Mouse (Mus musculus) large intestine, adult 2 months (tissue): ENCODE results near the gene Gm21887. TPM values are rescaled to one million over a fixed set of nuclear protein-coding genes. Genes with fewer than 3 reads are reported as not detected.
"Not testable (repeated sequence)": the region's sequence is repeated elsewhere in the genome, so short reads cannot be mapped to it uniquely, and the experiment has no call there.

Experiments
- DNase-seq: peaks from one replicate; pipeline ENCODE4 v3.0.0-alpha.2; 2012; ENCODE audit warnings: low read depth, low spot score
- WGBS: fragments of 180-500 bp; shearing (Covaris S2); methylation state at CpG from one replicate; pipeline ENCODE4 v1.1.7; 2018; 5-methylcytosine and 5-hydroxymethylcytosine counted together
- polyA plus RNA-seq: library from polyadenylated mRNA; depleted of rRNA; stranded (reverse); fragments of >200 nt; gene quantifications from 2 replicates; pipeline ENCODE4 v1.2.3, GENCODE M21; 2012

Gene Gm21887
- polyA plus RNA-seq, 1 experiment, result 244 TPM

GRCm38 (mm10) chrX:169994866-169995711 is 14.4 kb upstream of the Gm21887 start:
- whole genome bisulfite sequencing, result 20% methylated on average over 2 of the region's 2 CpGs
- DNase-seq, result not testable (repeated sequence)

GRCm38 (mm10) chrX:169995909-169996521 is 13.4 kb upstream of the Gm21887 start:
- not testable (repeated sequence) for DNase-seq

GRCm38 (mm10) chrX:169996926-169997325 is 12.5 kb upstream of the Gm21887 start:
- not testable (repeated sequence) for DNase-seq

More at GRCm38 (mm10) chrX:169995909-169996521, 13.4 kb upstream of the Gm21887 start:
- WGBS, result no CpG with 5 or more reads among the region's 17 CpGs

GRCm38 (mm10) chrX:169997456-169997853 is 12.0 kb upstream of the Gm21887 start:
- 21% methylated on average over 36 of the region's 40 CpGs for WGBS
- not testable (repeated sequence) for DNase-seq

More at GRCm38 (mm10) chrX:169996926-169997325, 12.5 kb upstream of the Gm21887 start:
- WGBS, result no CpG with 5 or more reads among the region's 46 CpGs

- peak; percentile 100 for DNase-seq
- 8% methylated on average over 15 of the region's 37 CpGs for WGBS
Measured at GRCm38 (mm10) chrX:169997854-169998456, 11.5 kb upstream of the Gm21887 start.

GRCm38 (mm10) chrX:169998559-169999219 is 10.8 kb upstream of the Gm21887 start:
- WGBS, result 10% methylated on average over 2 of the region's 4 CpGs
- not testable (repeated sequence) for DNase-seq

- WGBS, result 35% methylated on average over 10 of the region's 11 CpGs
- DNase-seq, result not testable (repeated sequence)
Measured at GRCm38 (mm10) chrX:169999226-169999883, 10.1 kb upstream of the Gm21887 start.

GRCm38 (mm10) chrX:169999912-170000641 is 9.4 kb upstream of the Gm21887 start:
- not testable (repeated sequence) for DNase-seq

GRCm38 (mm10) chrX:170000642-170001387 is 8.6 kb upstream of the Gm21887 start:
- not testable (repeated sequence) for DNase-seq
- WGBS, result 39% methylated on average over 6 of the region's 6 CpGs

More at GRCm38 (mm10) chrX:169999912-170000641, 9.4 kb upstream of the Gm21887 start:
- WGBS, result no CpG with 5 or more reads among the region's 3 CpGs

GRCm38 (mm10) chrX:170001388-170001695 is 8.1 kb upstream of the Gm21887 start:
- DNase-seq, result not testable (repeated sequence)
- WGBS, result 49% methylated on average over 12 of the region's 12 CpGs

- WGBS, result 34% methylated on average over 17 of the region's 18 CpGs
- not testable (repeated sequence) for DNase-seq
Measured at GRCm38 (mm10) chrX:170002510-170003197, 6.8 kb upstream of the Gm21887 start.

GRCm38 (mm10) chrX:170003536-170003935 is 5.9 kb upstream of the Gm21887 start:
- not testable (repeated sequence) for DNase-seq
- WGBS, result 39% methylated on average over 1 of the region's 1 CpGs

GRCm38 (mm10) chrX:170004236-170004635 is 5.2 kb upstream of the Gm21887 start:
- DNase-seq, result not testable (repeated sequence)
- 52% methylated on average over 2 of the region's 2 CpGs for WGBS

GRCm38 (mm10) chrX:170004793-170005192 is 4.7 kb upstream of the Gm21887 start:
- WGBS, result 23% methylated on average over 5 of the region's 5 CpGs
- DNase-seq, result not testable (repeated sequence)

GRCm38 (mm10) chrX:170005194-170005593 is 4.3 kb upstream of the Gm21887 start:
- DNase-seq, result not testable (repeated sequence)
- 22% methylated on average over 13 of the region's 13 CpGs for WGBS

- DNase-seq, result not testable (repeated sequence)
- WGBS, result 53% methylated on average over 1 of the region's 1 CpGs
Measured at GRCm38 (mm10) chrX:170005695-170006297, 3.7 kb upstream of the Gm21887 start.

- not testable (repeated sequence) for DNase-seq
- 56% methylated on average over 3 of the region's 3 CpGs for WGBS
Measured at GRCm38 (mm10) chrX:170006694-170007247, 2.7 kb upstream of the Gm21887 start.
